Mouse (Mus musculus): ENCODE results near the gene Rffl. TPM values are rescaled to one million over a fixed set of nuclear protein-coding genes. Genes with fewer than 3 reads are reported as not detected.

Rffl gene
- polyA plus RNA-seq, 1 experiment from 2014 or later, result 28.8 TPM

DNA sequence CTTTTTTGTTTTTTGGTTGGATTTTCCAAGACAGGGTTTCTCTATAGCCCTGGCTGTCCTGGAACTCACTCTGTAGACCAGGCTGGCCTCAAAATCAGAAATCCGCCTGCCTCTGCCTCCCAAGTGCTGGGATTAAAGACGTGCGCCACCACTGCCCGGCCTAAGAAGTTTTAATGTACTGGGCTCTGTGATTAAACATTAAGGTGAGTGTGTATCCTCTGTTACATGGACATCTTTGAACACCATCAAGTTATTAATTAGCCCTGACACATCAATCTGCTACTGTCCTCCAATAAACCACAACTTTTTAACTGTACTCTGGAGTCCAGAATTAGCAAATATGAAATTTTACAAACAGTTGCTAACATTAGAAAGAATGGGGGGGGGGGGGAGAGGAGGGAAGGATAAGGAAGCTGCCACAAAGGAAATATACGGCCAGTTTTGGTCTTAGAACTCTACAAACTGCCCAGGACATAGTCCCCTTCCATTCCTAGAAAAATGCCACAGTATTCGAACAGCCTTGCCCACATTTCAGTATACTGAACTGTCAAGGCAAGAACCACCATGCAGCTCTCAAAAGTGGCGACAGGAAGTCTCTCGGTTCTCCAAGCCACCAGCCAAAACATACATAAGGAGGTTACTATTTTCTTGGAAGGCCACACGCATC lies 1.4 kb downstream of the Rffl start:
- H3K4me1 ChIP-seq, result peaks cover 56% of the 10 kb centered on the region
- WGBS (ENCODE audit: insufficient replicate concordance), result 37% methylated on average over 9 of the region's 9 CpGs

DNA sequence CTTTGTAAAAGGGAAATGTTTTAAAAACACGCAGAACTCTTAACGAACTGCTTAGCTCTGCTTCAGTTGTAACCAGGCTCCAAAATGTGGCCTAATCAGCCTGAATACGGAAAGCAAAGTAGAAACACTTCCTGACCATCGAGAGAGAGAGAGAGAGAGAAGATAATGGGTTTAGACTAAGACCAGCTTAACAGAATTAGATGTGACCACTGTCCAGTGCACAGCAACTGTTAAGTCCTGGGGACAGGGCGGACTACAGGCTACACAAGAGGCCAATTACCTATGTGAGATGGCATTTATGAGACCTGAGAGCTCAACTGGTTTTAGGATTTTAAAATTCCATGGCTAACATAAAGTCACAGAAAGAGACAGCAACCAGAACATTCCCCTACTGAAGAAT lies 3.1 kb downstream of the Rffl start:
- H3K4me2 ChIP-seq, result peak overlapping the region; percentile 62
- peaks cover 68% of the 10 kb centered on the region for H3K4me1 ChIP-seq
- no peak for ATAC-seq
- 39% methylated on average over 5 of the region's 5 CpGs for WGBS (ENCODE audit: insufficient replicate concordance)
- H3K27ac ChIP-seq, result peak overlapping the region; percentile 64
- peak overlapping the region; percentile 49 for H3K9ac ChIP-seq
- H3K36me3 ChIP-seq, result peaks cover 11% of the 10 kb centered on the region
- peak overlapping the region; percentile 22 for H3K4me3 ChIP-seq
- no peaks in the 10 kb centered on the region for H3K9me3 ChIP-seq (replicated peaks)
- H3K27me3 ChIP-seq (replicated peaks), result no peaks in the 10 kb centered on the region

More for the DNA sequence above, 1.4 kb downstream of the Rffl start:
- Histone ChIP-seq H3K4me3 (peak overlapping the region; percentile 99), H3K9me3 (replicated peaks) (no peaks in the 10 kb centered on the region), H3K27me3 (replicated peaks) (no peaks in the 10 kb centered on the region), H3K36me3 (peaks cover 7% of the 10 kb centered on the region; the same call in 1 of the 2 replicates), H3K27ac (peak overlapping the region; percentile 92), H3K4me2 (peak overlapping the region; percentile 62), H3K9ac (peak overlapping the region; percentile 97)
- no peak for ATAC-seq

DNA sequence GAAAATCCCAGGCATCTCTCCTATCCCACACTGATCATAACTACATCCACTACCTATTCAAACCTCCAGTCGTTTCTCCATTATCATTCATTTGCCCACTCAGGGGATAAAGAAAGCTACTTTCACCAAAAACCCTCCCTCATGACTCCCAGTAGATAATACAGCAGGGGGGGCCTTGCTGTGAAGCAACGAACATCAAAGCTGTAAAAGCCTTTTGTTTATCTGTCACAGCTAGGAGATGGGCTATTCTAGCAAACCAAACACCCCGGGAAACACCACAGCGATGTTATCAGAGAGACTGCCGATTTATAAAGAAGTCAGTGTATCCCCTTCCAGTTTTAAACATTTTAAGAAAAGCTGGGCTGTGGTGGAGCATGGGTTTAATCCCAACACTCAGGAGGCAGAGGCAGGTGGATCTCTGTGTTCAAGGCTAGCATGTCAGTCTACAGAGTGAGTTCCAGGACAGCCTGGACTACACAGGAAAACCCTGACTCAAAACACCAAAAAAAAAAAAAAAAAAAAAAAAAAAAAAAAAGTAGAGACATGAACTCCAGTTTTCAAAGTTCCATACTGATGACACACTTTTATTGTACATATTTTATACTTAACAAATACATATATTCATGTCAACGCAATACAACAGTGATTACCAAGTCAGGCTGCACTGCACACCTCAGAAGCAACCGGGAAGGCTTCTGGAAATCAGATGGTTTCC lies 4.0 kb downstream of the Rffl start:
- peak overlapping the region; percentile 64 for H3K27ac ChIP-seq
- H3K9me3 ChIP-seq (replicated peaks), result no peaks in the 10 kb centered on the region
- ATAC-seq, result no peak
- peaks cover 11% of the 10 kb centered on the region for H3K36me3 ChIP-seq
- no peaks in the 10 kb centered on the region for H3K27me3 ChIP-seq (replicated peaks)
- peak overlapping the region; percentile 32 for H3K4me3 ChIP-seq
- H3K9ac ChIP-seq, result peak overlapping the region; percentile 57
- peak overlapping the region; percentile 62 for H3K4me2 ChIP-seq
- WGBS (ENCODE audit: insufficient replicate concordance), result 24% methylated on average over 7 of the region's 7 CpGs
- H3K4me1 ChIP-seq, result peaks cover 77% of the 10 kb centered on the region

DNA sequence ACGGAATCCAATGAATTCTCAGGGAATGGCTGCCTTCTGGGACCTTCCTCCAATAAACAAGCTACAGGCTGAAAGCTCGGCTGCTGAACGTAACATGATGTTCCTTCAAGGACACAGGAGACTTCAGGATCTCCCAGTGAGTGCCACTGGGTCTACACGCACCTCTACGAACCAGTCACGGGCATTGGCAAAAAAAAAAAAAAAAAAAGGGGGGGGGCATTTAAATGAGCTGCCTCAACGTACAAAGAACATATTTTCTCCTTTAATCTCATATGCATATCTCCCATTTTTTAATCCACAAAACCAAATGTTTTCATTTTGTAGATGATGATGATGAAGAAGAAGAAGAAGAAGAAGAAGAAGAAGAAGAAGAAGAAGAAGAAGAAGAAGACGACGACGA lies 5.1 kb downstream of the Rffl start:
- H3K9ac ChIP-seq, result peak overlapping the region; percentile 57; the same call in 1 of the 2 replicates
- peaks cover 88% of the 10 kb centered on the region for H3K4me1 ChIP-seq
- peak overlapping the region; percentile 62 for H3K4me2 ChIP-seq
- H3K4me3 ChIP-seq, result peak overlapping the region; percentile 32; the same call in 1 of the 2 replicates
- no peaks in the 10 kb centered on the region for H3K27me3 ChIP-seq (replicated peaks)
- 74% methylated on average over 10 of the region's 10 CpGs for WGBS (ENCODE audit: insufficient replicate concordance)
- peak overlapping the region; percentile 64; the same call in 1 of the 2 replicates for H3K27ac ChIP-seq
- no peaks in the 10 kb centered on the region for H3K9me3 ChIP-seq (replicated peaks)
- no peak for ATAC-seq
- H3K36me3 ChIP-seq, result peaks cover 17% of the 10 kb centered on the region

DNA sequence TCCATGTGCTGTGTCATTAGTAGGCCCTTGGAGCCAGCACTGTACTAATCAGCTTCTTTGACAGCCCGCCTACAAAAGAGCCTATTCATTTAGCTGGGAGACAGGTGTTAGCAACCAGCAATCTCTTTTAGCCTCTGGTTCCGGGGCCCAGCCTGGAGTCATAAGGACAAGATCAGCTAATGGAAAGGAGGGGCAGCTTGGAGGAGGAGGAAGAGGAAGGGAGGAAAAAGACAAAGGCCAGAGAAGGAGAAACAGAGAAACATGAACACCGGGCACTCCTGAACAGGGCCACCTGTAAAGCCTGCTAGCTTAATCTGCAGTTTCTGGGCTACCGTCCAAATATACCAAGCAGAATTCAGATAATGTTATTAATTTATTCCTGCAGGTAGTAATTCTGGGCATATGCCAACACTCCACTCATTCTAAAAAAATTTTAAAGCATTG lies 7.5 kb downstream of the Rffl start:
- Histone ChIP-seq H3K36me3 (peaks cover 28% of the 10 kb centered on the region), H3K27me3 (replicated peaks) (no peaks in the 10 kb centered on the region), H3K27ac (peak overlapping the region; percentile 79), H3K4me3 (no peak overlapping the region), H3K9me3 (replicated peaks) (no peaks in the 10 kb centered on the region), H3K9ac (peak overlapping the region; percentile 44; the same call in 1 of the 2 replicates), H3K4me1 (peaks cover 77% of the 10 kb centered on the region), H3K4me2 (peak overlapping the region; percentile 40)
- ATAC-seq, result peak; percentile 66
- WGBS (ENCODE audit: insufficient replicate concordance), result 52% methylated on average over 4 of the region's 4 CpGs

DNA sequence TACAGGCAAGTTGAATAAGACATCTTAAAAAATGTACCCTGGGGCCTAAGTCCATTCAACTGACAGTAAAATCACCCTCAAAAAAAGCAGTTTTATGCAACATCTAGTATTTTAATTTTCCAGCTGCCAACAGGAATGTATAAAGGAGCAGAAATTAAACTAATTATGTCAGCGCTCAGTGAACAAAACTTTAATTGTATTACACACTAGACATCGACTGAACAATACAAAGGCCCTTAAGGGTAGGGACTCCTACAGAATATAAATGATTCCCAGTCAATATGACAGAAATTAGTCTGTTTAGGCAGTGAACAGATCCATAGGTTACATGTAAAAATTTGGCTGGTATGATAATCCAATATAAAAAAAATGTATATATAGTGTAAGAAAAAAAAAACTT lies 8.0 kb downstream of the Rffl start:
- no peak overlapping the region for H3K4me3 ChIP-seq
- H3K4me2 ChIP-seq, result peak overlapping the region; percentile 49
- peak overlapping the region; percentile 38; the same call in 1 of the 2 replicates for H3K9ac ChIP-seq
- ATAC-seq, result no peak
- peaks cover 75% of the 10 kb centered on the region for H3K4me1 ChIP-seq
- H3K9me3 ChIP-seq (replicated peaks), result no peaks in the 10 kb centered on the region
- peaks cover 28% of the 10 kb centered on the region for H3K36me3 ChIP-seq
- WGBS (ENCODE audit: insufficient replicate concordance), result 83% methylated on average over 2 of the region's 2 CpGs
- no peaks in the 10 kb centered on the region for H3K27me3 ChIP-seq (replicated peaks)
- H3K27ac ChIP-seq, result peak overlapping the region; percentile 79

DNA sequence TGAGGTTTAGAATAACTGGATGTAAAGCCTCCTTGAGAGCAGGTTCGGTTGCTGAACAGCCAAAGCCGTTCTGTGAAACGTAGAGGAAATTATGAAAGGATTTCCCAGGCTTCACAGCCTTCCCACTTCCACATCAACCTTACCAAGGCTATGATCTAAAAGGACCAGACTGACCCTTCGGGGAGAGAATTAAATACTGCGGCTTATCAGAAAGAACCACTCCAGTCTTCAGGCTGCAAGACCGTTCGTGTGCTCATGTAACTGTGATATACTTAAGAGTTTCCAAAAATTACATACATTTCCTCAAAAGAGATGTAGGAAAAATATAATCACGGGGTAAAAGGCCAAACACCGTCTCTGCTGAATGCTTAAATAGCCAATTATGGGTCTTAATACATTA lies 8.4 kb downstream of the Rffl start:
- H3K4me1 ChIP-seq, result peaks cover 73% of the 10 kb centered on the region

DNA sequence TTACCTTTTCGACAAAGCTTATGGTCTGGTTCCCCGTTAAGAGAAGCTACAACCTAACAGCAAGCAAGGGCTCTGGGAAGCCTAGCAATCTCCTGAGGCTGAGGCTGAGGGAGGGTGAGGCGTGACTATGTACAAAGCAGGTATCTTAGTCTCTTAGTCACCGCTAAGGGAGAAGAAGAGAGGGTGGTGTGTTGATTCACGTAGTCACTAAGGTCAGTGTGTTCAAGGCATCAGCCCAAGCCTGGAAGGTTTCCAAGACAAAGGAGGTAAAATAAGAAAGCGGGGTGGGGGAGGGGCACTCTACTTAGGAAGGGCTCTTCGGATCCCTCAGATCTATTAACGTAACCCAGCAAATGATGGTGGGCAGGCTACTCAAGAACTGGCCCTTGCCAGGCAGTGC lies 9.5 kb downstream of the Rffl start:
- peaks cover 23% of the 10 kb centered on the region for H3K36me3 ChIP-seq
- ATAC-seq, result no peak
- H3K4me2 ChIP-seq, result no peak overlapping the region
- peaks cover 71% of the 10 kb centered on the region for H3K4me1 ChIP-seq
- H3K9me3 ChIP-seq (replicated peaks), result no peaks in the 10 kb centered on the region
- H3K27me3 ChIP-seq (replicated peaks), result no peaks in the 10 kb centered on the region
- 79% methylated on average over 8 of the region's 8 CpGs for WGBS (ENCODE audit: insufficient replicate concordance)
- no peak overlapping the region for H3K9ac ChIP-seq
- H3K4me3 ChIP-seq, result no peak overlapping the region
- no peak overlapping the region for H3K27ac ChIP-seq

More for the DNA sequence above, 8.4 kb downstream of the Rffl start:
- no peaks in the 10 kb centered on the region for H3K9me3 ChIP-seq (replicated peaks)
- peaks cover 27% of the 10 kb centered on the region for H3K36me3 ChIP-seq
- peak overlapping the region; percentile 79 for H3K27ac ChIP-seq
- H3K4me2 ChIP-seq, result peak overlapping the region; percentile 49
- H3K4me3 ChIP-seq, result no peak overlapping the region
- ATAC-seq, result peak; percentile 60
- WGBS (ENCODE audit: insufficient replicate concordance), result 38% methylated on average over 9 of the region's 9 CpGs
- peak overlapping the region; percentile 38; the same call in 1 of the 2 replicates for H3K9ac ChIP-seq
- no peaks in the 10 kb centered on the region for H3K27me3 ChIP-seq (replicated peaks)

DNA sequence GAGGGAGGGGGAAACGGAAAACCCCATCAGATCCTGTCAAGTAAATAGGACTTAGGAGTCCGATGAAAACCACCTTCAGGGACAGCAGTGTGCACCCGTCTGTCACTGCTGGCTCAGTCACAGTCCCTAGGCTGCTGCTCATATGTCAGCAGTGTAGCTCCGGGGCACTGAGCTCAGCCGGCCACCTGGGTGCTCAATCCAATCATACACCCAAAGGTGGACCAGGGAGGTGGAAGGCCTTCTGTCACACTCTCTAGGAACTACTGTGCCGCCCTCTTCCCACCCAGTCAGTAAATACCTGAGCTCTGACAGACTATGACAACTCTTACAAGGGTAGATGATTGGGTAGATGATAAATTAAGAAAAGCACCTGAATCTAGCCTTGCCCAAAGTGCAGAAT lies 10.3 kb downstream of the Rffl start:
- no peaks in the 10 kb centered on the region for H3K27me3 ChIP-seq (replicated peaks)
- no peak overlapping the region for H3K4me3 ChIP-seq
- 78% methylated on average over 6 of the region's 6 CpGs for WGBS (ENCODE audit: insufficient replicate concordance)
- H3K4me2 ChIP-seq, result no peak overlapping the region
- H3K4me1 ChIP-seq, result peaks cover 71% of the 10 kb centered on the region
- H3K9me3 ChIP-seq (replicated peaks), result no peaks in the 10 kb centered on the region
- no peak for ATAC-seq
- H3K36me3 ChIP-seq, result peaks cover 23% of the 10 kb centered on the region
- H3K9ac ChIP-seq, result no peak overlapping the region
- no peak overlapping the region for H3K27ac ChIP-seq

DNA sequence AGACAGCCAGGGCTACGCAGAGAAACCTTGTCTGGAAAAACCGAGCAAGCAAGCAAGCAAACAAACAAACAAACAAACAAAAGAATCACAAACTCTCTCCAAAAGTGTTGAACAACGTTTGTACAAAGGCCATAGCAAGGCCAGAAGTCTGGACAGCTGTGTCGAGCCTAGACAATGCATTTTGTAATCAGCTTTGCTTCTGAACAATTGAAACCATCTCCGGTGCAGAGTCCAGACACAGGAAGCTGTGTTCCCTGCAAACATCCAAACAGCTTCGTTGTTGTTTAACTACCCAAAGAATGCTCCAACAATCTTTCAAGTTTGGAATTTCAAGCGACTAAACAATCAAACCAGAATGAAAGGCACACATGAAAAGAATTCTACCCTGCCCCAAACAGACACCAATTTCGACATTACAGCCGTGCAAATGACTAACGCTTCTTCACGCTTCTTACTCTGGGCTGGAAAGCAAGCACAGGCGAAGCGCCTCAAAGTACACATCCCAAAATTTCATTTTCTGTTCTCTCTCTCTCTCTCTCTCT lies 13.6 kb downstream of the Rffl start:
- WGBS (ENCODE audit: insufficient replicate concordance), result 75% methylated on average over 13 of the region's 13 CpGs
- Histone ChIP-seq H3K9ac (no peak overlapping the region), H3K4me2 (no peak overlapping the region), H3K27me3 (replicated peaks) (no peaks in the 10 kb centered on the region), H3K9me3 (replicated peaks) (no peaks in the 10 kb centered on the region), H3K4me3 (no peak overlapping the region), H3K36me3 (peaks cover 23% of the 10 kb centered on the region), H3K27ac (peak overlapping the region; percentile 76), H3K4me1 (peaks cover 74% of the 10 kb centered on the region)
- ATAC-seq, result no peak

DNA sequence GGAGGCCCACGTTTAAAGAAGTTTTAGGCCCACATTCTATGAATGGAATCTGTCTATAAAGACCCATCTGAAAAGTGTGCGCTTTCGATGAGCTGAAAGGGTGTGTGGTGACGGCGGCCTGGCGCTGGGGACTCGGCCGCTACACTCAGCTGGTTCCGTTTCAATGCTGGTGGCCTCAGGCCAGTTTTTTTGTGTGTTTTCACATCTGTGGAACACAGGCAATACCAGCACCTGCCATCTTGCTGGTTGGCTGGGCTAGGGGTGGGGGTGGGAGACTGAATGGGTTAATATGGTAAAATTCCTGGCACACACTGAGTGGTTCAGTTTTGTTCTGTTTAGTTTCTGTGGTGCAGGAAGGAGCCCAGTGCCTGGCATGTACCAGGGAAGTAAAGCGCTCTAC lies 15.0 kb downstream of the Rffl start:
- WGBS (ENCODE audit: insufficient replicate concordance), result 79% methylated on average over 10 of the region's 10 CpGs
- Histone ChIP-seq H3K9me3 (replicated peaks) (no peaks in the 10 kb centered on the region), H3K4me1 (peaks cover 74% of the 10 kb centered on the region), H3K36me3 (peaks cover 18% of the 10 kb centered on the region), H3K4me3 (no peak overlapping the region), H3K27me3 (replicated peaks) (no peaks in the 10 kb centered on the region), H3K4me2 (0 out of 2 replicates have a peak overlapping the region, but pooled peaks have one; percentile 52), H3K9ac (peak overlapping the region; percentile 25; the same call in 1 of the 2 replicates), H3K27ac (peak overlapping the region; percentile 76; the same call in 1 of the 2 replicates)
- no peak for ATAC-seq
